Mouse (Mus musculus): ENCODE measurements around the gene A930004D18Rik.

DNA sequence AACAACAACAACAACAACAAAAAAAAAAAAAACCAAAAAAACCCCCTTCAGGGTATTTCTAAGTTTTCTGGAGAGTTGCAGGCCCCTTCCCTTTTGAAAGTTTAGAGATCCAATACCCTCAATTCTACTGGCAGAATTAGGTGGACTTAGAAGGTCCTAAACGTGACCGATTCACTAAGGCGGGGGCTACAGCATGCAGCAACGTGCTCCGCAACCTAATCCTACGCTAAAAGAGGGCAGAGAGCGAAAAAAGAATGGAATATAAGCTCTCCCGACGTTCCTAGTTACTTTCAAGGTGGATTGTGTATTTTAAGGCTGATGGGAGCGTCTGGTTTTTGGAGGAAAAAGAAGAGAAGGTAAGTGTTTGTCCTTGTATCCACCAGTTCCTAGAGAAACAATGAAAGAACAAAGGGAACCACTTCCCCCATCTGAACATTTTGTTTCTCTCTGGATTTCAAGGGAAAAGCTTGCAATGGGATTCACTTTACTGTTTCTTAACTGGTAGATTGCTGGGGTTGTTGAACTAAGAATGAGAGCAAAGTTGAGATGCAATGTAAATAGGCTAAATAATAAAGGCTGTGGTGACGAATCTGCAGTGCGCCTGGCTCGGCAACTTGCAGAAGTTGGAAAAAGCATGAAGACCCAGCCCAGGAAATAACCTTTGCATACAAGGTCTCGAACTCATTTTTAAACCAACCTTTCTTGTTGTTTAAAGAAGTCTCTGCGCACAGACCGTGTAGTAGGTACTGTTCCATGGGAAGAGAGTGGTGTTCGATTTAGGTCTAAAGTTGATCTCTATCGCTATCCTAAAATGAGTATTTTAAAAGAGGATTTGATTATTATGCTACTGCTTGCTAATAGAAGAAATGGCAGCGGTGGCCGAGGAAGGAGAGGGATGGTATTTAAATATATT, 17.7 kb upstream of the A930004D18Rik start, which contains the start of gene Mllt10:
- TF ChIP-seq CTCF (IDR thresholded peaks at IDR 0.05; ENCODE audit: control insufficient read depth, insufficient read depth, low read length), result no peak
- no peak for TF ChIP-seq POLR2A (IDR thresholded peaks at IDR 0.05; ENCODE audit: borderline replicate concordance, control insufficient read depth, low read depth, low read length)
